Mouse (Mus musculus) gonadal fat pad, adult 2 months (tissue): ENCODE measurements around the gene Ercc1. TPM values are rescaled to one million over a fixed set of nuclear protein-coding genes. Genes with fewer than 3 reads are reported as not detected.

Source experiments
- DNase-seq: peaks from one replicate; pipeline ENCODE4 v3.0.0-alpha.2; 2012; ENCODE audit warnings: low read depth
- polyA plus RNA-seq: library from polyadenylated mRNA; depleted of rRNA; stranded (reverse); fragments of >200 nt; gene quantifications from 2 replicates; pipeline ENCODE4 v1.2.3, GENCODE M21; 2012

Ercc1 gene
- polyA plus RNA-seq, 1 experiment = 57.8 TPM

DNA sequence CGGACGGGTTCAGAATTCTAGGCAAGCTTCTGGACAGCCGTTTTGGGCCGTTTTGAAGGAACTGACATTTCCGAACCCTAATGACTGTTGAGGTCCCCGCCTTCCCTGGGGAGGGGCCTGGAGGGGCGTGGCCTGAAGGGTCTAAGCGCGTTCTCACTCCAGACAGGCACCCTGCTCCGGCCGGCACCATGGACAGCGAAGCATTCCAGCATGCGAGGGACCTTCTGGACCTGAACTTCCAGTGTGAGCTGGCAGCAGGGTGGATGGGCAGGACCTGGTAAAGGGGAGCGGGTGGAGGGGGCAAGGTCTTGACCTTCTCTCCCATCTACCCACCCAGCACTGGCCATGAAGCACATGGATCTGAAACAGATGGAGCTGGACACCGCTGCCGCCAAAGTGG lies 23.8 kb downstream of the Ercc1 start:
- DNase-seq = no peak

DNA sequence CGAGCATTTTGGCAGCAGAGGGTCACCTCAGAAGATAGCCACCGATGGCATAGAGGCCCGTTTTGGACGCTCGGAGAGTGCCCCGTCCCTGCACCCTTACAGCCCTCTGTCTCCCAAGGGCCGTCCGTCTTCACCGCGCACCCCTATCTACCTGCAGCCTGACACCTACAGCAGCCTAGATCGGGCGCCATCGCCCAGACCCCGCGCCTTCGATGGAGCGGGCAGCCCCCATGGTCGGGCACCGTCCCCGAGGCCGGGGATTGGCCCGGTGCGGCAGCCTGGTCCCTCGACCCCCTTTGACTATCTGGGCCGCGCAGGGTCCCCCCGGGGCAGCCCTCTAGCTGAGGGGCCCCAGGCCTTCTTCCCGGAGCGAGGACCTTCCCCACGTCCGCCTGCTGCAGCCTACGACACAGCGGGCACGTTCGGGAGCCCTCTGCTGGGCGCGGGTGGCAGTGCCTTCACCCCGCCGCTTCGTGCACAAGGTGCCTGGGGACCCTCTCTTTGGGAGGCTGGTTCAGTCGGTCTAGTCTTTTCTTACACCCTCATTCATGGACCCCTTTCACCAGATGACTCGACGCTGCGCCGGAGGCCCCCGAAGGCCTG lies 25.3 kb downstream of the Ercc1 start:
- no peak for DNase-seq

DNA sequence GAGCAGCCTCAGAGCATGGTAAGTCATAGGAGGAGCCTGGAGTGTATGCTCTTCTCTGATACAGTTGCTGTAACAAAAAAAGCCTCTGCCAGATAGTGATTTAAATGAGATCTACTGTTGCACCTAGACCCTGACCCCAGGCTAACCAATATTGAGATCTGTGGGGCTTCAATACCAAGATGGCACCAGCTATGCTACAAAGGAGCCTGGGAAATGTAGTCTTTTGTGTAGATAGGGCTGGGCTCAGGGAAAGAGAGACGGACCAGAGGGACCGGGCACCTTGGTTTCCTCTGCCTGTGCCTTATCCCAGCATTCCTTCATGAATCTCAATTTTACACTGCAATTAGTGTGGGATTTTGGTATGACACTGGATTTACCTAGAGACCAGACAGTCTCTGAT lies 28.8 kb downstream of the Ercc1 start:
- DNase-seq = no peak

DNA sequence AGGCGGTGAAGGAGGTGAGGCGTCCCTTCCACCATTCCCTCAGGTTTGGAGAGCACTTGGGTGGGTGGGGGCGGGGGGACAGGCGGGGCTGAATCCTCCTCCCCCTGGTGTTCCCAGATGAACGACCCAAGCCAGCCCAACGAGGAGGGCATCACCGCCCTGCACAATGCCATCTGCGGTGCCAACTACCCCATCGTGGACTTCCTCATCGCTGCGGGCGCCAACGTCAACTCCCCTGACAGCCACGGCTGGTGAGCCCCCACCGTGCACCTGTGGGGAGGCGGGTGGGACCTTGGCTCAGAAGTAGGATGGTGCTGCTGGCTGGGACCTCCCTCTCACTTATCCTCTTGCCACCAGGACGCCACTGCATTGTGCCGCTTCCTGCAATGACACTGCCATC lies 30.8 kb downstream of the Ercc1 start:
- DNase-seq = no peak

DNA sequence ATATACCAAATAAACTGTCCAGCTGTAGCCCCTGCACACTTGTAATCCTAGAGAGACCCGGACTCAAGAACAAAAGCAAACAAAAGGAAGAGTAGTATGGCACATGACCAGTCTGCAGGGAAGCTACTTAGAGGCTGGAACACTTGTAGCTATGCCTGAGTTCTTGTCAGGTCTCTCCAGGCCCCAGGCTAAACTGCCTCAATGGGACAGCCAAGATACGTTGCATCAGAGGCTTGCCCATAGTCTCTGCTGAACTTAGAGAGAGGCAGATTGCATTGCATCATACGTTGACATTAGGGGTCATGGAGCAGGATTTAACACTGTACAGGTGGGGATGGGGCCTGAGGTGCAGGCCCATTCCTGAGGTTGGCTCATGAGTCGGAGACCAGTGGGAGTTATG lies 31.4 kb downstream of the Ercc1 start:
- no peak for DNase-seq

DNA sequence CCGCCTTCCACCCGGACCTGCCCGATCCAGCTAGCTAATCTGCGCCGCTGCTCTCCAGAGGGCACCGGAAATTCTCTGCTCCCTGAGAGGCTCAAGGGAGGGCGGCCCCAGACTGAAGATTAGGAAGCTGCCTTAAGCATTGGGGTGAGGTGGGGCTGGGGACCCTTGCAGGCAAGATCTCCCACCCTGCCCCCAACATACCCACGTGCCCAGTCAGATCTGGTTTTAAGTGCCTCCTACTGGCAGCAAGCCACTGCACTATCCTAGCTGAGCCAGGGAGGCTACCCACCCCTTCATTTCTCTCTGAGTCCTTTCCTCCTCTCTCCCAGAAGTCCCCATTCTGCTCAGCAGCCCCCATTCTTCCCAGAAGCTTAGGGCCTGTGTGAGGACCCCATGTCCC lies 33.5 kb downstream of the Ercc1 start:
- DNase-seq = no peak

DNA sequence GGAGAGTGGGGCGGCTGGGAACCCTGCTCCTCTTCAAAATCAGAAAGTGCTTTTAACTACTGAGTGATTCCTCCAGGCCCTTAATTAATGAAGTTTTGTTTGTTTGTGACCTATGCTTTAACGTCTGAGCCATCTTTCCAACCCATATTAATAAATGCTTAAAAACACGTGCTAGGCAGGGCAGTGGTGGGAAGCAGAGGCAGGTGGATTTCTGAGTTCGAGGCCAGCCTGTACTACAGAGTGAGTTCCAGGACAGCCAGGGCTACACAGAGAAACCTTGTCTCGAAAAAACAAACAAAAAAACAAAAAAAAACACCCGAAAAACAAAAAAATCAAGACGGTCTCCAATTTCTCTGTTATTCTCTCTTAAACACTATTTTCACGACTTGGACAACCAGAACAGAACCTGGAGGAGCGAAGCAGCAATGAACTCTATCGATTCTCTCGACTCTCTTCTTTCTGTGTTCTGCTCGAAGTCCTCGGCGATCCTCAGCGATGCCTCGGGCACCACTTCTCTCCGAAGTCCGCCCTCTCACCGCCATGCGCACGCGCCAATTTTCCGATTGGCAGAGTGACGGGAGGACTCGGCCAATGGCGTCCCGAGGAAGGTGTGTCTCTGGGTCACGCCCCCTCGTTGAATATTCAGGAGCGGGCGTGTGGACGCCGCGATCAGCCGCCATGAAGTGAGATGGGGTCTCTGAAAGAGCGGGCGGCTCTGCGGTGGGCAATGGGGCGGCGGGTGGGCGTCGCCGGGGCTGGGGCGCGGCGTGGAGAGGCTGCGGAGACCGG lies 37.0 kb downstream of the Ercc1 start, which contains the start of gene Ercc2:
Ercc2 (plus strand) TSS at position 634 of the 789 bp plus-strand sequence.
- DNase-seq = no peak

DNA sequence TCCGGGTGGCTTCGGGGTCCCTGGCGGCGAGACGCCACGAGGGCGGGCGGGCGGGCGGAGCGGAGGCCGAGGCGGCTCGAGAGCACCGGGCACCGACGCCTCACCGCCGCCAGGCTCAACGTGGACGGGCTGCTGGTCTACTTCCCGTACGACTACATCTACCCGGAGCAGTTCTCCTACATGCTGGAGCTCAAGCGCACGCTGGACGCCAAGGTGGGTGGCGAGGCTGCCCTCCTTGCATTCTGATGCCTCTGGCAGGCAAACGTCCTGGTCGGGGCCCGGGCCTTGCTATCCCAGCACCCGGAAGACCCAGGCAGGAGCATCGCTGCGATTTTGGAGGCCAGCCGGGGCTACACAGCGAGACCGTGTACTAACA lies 37.6 kb downstream of the Ercc1 start:
- no peak for DNase-seq

DNA sequence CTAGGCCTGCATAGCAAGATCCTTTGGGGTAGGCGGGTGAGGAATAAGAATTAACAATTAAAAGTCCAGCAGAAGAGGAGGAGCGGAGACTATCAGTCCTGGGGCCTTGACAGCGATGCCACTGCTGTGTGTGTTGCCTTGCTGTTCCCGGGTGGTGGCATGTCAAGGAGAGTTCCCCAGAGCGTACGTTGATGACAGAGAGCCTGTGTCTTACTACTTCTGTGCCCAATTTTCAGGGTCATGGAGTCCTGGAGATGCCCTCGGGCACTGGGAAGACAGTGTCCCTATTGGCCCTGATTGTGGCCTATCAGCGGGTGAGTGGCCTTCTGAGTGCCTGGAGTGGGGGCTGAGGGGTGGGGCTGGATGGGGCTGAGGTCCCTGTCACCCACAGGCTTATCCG lies 39.1 kb downstream of the Ercc1 start:
- no peak for DNase-seq

DNA sequence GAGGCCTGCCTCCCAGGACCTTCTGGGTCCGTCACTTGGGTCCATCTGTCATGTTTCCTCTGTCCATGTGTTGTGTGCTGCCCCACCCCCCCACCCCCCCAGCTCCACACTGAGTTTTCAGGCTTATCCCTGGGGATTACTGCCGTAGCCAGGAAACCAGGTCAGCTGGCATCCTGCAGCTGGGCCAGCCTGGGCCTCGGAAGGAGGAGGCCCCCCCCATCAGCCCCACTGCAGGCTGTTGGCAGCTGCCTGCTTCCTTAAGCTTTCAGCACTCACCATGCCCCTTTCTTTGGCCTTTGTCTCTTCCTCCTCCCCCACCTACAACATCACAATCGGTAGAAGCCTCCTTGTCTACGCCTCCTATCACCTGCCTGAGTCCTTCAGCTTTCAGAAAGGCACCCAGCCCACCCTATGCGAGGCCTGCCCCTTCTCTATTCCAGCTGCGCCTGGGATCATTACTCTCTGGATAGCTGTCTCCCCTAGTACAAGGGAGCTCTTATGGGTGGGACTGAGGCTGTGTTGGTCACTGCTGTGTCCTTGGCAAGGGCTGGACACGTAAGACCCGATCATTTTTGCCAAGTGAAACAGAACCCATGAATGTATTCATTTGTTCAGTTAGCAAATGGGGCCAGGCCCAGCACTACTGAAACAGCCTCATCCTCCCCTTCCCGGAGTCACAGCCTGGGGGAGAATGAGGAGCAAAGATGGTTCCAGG lies 44.3 kb downstream of the Ercc1 start:
- DNase-seq = no peak

DNA sequence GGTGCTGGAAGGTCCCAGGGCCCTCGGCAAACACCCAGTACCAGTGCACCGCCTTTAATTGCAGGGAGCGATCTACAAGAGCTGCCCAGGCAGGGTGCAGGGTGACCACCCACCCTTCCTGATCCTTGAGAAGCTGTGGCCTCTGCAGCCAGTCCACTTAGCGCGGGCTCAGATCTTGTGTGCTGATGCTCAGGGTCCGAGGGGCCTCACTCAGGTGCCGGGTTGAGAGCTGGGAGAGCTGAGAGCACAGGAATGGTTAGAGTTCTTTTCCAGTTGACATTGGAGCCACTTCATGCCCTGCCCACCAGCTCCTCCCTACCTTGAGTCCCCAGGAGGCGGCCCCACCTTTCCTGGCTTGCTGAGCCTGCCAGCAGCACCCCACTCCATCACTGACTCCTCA lies 49.9 kb downstream of the Ercc1 start:
- DNase-seq = no peak

DNA sequence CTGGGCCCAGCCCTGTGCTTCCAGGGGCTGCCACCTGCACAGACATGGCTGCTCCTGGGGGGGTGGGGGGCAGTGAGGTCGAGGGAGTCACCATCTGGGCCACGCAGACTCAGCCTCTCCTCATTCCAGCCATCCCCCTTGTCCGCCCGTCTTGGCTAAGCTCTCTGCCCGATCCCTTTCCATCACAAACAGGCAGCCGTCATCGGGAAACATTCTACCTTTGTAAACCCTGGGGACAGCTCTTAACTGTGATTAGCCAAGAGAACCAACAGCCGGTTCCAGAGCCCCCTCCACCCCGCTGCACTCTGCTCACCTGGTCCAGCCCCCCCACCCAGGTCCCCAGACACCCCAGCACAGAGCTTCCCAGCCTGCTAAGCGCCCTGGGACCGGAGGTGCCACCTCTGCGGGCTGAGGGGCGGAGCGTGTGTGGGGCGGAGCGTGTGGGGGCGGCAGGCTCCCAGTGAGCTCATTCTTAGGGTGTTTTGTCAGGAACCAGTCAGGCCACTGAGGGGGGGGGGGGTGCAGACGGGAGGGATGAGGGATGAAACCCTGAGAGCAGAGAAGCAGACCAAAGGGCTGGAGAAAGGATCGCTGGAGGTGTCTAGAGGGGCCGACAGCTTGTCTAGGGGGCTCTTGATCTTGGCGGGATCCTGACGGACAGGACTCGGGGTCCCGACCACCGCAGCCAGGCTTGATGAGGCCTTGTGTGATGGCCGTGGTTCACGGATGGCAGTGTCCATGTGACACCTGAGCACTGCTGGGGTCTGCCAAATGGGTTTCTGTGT lies 55.1 kb downstream of the Ercc1 start:
- no peak for DNase-seq

DNA sequence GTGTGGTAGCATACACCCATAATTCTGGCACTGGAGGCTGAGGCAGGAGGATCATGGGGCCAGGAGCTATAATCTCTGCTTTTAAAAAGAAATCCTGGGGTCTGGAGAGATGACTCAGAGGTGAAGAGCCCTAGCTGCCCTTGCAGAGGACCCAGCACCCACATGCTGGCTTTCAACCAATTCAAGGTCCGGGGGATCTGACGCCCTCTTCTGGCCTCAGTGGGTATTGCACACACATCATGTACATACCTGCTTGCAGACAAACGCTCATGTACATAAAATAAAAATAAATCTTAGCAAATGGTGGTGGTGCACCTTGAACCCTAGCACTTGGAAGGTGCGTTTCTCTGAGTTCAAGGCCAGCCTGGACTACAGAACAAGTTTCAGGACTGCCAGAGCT lies 56.4 kb downstream of the Ercc1 start:
- no peak for DNase-seq

DNA sequence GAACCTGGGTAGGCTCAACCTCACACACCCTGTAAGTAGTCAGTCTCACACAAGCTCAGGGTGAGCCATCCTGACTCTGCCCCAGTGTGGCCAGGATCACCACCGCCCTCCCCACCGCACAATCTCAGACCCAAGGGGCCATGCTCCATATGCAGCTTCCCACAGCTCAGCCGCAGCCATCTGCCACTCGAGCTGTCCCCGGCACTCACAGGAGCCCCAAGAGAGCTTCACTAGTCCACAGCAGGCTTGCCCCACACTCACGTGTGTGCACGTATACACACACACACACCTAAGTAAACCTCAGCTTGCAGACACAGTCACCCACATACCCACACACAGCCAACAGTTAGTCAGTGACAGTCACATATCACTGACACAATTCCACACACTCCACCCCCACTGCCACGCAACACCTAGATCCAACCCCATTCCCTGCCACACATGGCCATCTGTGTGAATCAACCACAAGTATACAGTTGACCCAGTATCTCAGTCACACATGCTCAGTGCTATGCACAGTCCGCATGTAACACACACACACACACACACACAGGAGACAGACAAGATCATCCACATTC lies 58.0 kb downstream of the Ercc1 start:
- DNase-seq = no peak

DNA sequence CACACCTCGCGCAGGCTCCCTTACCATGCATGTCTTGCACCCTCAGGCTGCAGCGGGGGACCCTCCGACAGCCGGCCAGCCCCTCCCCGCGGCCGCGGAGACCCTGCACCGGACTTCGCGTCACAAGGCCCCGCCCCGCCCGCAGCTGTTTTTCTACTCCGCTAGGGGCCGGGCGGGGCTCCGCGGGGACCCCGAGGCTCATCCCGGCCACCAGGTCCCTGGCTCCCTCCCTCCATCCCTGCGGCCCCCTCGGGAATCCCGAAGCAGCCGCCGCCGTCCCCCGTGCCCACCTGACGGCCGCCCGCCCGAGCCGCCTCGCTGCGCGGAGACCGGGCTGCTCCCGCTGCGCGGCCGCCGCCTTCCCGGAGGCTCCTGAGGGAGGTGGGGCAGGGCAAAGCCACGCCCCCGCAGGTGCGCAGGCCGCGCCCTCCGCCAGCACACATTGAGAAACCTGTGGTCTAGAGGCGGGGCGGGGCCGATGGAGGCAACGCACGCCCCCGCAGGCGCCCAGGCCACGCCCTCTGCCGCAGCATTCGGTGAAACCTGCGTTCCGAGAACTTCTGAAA lies 59.2 kb downstream of the Ercc1 start, which contains the start of gene Klc3:
Klc3 (minus strand) TSS at position 374 of the 566 bp plus-strand sequence.
- no peak for DNase-seq

DNA sequence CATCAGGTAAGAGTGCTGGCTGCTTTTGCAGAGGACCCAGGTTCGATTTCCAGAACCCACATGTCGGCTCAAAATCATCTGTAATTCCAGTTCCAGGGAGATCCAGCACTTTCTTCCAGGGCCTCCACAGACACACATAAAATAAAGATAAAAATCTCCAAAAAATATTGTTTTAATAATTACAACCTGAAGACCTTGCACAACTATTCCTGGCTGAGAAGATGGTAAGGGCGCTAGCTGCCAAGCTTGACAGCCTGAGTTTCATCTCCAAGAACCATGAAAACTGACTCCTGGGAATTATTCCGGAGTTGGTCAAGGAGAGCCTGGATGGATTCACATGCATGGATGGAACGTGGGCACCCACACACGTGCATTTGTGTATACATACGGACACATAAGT lies 59.9 kb downstream of the Ercc1 start, which contains the start of gene Ckm:
Ckm (plus strand) TSS at position 301 of the 400 bp plus-strand sequence.
- no peak for DNase-seq

DNA sequence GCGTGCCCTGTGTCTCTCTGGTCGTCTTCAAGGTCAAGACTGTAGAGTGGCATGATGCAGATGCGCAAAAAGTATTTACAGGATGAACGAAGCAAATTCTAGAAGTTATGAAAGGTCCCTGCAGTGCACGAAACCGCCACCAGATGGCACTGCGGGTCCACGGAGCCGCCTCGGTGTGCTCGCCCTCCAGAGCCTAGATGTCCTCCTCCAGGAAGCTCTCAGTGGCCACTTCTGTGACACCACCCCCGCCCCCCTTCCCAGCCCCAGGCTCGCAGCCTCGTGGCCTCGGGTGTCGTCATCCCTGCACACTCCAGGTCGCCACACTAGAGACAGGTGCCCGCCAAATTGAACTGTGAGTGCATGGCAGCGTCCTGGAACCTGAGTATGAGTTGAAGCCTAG lies 60.8 kb downstream of the Ercc1 start:
- DNase-seq = no peak
